Mouse (Mus musculus) heart, postnatal 14 days (tissue): Measurements from ENCODE around the gene Scarf1. TPM values are rescaled to one million over a fixed set of nuclear protein-coding genes. Genes with fewer than 3 reads are reported as not detected.

Source experiments
- DNase-seq, 2 experiments: peaks; one replicate each; pipeline ENCODE4 v3.0.0; 2021 to 2022
- intact Hi-C: fragments of 180-260 bp; cut with DNase I; formaldehyde crosslinking; loops from one replicate; pipeline ENCODE4 v1.15.1; 2025
- long read RNA-seq, 2 experiments: library from polyadenylated mRNA; stranded (forward); transcript quantifications; one replicate each; pipeline ENCODE4 v2.0.0; 2021
- total RNA-seq, 2 experiments: library from RNA; stranded (reverse); gene quantifications; 2 replicates each; pipeline ENCODE4 v1.2.3; 2021

Gene Scarf1
- total RNA-seq = 10 to 100 TPM; 15.7 to 16.5 TPM
- long read RNA-seq, experiment 1, transcript Scarf1-201 (11 exons, 2,887 nt) = major isoform, 7 of 20 reads
- long read RNA-seq, experiment 1, partial matches to known transcripts = 9 of 20 reads
- long read RNA-seq, experiment 1, other reads (novel, unspliced or antisense) = 4 of 20 reads
- long read RNA-seq, experiment 2, transcript Scarf1-201 (11 exons, 2,887 nt) = major isoform, 11 of 25 reads
- long read RNA-seq, experiment 2, partial matches to known transcripts = 13 of 25 reads
- long read RNA-seq, experiment 2, other reads (novel, unspliced or antisense) = 0 of 25 reads

DNA sequence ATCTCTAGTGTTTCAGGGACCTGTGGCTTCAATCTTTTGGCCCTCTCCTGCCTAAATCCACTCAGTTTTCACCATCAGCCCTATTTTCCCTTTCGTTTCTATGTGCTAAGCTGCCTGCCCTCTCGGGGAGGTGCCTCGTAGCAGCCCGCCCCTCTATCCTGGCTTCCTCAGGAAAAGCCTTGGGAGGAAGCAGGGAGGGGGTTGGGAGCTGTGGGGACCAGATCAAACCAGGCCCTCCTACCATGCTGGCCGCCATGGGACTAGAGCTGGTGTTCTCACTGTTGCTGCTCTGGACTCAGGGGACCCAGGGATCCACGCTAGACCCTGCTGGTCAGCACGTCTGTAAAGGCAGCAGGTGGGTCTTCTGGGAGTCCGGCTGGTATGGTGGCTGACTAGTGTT lies at the start of gene Scarf1:
TSS of gene Scarf1 (plus strand) at position 205 of the 400 bp plus-strand sequence.
- intact Hi-C loops = no loop called here
- DNase-seq = peak; percentile 68 to 71

DNA sequence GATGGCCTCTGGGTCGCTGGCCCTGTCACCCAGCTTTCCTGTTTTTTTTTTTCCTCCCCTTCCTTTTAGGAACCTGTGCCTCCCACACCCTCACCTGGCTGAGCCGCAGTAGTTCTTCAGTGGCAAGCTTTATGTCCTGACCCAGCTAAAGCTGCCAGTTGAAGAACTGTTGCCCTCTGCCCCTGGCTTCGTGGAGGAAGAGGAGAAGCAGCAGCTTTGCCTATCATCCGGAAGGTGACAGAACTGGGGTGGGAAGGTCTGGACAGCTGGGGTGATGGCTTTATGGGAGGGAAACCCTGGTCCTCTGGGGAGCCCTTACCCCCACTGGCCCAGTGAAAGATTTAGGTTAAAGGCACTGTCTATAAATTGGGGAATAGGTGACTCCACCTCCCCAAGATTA lies 49.7 kb upstream of the Scarf1 start:
- intact Hi-C loops = no loop called here
- no peak for DNase-seq

- no peak for DNase-seq
- intact Hi-C loops = no loop called here
These were observed 48.9 kb upstream of the Scarf1 start for GRCm38 (mm10) chr11:75464417-75464816.

DNA sequence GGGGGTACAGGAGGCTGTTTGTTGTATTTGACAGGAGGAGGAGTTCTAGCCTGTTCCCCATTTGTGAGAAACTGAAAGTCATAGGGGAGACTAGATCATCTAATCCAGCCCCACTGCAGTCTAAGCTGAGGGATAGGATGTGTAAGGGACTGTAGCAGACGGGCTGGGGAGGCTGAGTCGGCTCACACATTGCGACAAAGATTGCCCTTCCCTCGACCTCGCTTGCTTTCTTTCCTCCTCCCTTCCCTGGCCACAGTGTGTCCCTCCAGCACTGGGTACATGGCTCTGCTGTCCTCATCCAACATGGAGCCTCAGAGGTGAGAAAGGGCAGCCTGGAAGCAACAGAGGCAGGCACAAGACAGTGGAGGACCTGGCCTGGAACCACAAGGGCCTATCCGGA lies 48.3 kb upstream of the Scarf1 start:
- intact Hi-C loops = no loop called here
- DNase-seq = no peak

DNA sequence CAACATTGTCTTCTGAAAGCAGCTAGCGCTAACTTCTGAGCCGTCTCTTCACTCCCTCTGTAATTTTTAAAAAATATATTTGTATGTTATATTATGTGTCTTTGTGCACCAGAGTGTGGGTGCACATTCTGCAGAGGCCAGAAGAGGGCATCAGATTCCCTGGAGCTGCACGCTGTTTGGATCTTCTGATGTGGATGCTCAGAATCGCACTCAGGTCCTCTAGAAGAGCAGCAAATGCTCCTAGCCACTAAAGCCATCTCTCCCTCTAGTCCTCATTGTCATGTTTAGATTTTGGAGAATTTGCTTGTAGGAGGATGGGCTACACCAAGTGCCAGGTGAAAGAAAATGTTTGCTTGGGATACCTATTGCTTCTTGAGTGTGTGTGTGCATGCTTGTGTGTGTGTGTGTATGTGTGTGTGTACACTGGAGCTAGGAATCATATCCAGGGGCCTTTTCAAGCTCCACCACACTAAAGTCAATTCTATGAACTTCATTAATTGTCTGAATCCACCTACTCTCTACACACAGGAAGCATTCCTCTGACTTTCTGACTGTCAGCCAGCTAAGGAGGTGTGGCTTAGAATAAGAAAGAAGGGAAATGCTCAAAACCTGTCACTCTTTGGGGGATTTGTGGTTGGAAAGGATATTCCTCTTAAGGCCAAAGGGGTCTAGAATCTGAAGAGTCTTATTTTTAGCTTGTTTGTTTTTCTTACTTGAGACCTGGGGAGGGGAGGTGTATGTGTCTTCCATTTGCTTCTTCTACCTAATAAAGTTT lies 46.4 kb upstream of the Scarf1 start:
- DNase-seq = no peak

DNA sequence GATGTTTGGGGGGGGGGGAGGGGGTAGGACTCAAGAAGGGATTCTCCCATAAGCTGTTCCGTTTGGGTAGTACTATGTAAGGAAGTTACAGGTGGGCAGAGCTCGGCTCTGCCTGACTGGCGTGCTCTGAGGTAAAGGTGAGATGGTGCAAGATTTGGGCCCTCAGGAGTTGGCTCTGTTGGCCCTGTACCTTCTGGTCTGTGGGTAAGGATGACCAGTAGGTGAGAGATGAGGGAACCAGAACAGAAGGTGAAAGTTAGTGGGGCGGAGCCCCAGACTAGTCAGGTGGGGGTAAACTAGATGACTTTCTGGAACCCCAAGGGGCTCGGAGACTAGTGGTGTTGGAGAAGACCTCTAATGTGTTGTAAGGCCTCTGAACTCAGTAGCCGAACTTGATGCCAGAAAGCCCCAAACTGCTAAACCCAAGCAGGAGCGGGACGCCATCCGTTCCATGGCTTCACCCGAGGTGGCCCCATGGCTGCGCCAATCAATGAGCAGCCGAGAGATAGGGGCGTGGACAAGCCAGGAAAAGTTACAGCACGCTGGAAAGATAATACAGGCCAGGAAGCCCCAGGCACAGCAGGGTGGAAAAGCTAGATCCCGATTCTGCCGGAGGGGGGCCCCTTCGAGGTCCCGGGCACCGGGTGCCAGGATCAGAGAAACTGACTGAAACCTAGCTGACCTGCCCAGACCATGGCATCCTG lies 45.7 kb upstream of the Scarf1 start:
- intact Hi-C loops = loop anchor here (2.0 kb wide), 2 partner anchors 19 to 41 kb away; partner anchors contain the start of gene Prpf8
- peak; percentile 70 to 82 for DNase-seq

More for the DNA sequence above, 46.4 kb upstream of the Scarf1 start:
- intact Hi-C loops = no loop called here

- DNase-seq = no peak
- intact Hi-C loops = loop anchor here (2.0 kb wide), 2 partner anchors 18 to 40 kb away; partner anchors contain the start of gene Prpf8
These were observed 44.9 kb upstream of the Scarf1 start for GRCm38 (mm10) chr11:75468410-75468809.

DNA sequence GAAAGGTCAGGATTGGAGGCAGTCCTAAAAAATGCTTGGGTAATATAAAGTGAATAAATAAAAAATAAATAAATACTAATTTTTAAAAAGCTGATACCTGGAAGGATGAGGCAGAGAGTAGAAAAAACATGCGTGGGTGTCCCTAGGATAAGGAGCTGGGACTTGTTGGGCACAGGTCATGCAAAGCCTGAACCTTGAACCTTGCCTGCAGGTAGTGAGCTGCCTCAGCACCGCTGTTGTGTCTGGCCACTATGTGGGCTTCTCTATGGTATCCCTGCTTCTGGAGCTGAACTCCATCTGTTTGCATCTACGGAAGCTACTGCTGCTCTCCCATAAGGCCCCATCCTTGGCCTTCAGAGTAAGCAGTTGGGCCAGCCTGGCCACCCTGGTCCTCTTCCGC lies 44.1 kb upstream of the Scarf1 start:
- no peak for DNase-seq
- intact Hi-C loops = loop anchor here (2.0 kb wide), 2 partner anchors 18 to 40 kb away; partner anchors contain the start of gene Prpf8

GRCm38 (mm10) chr11:75470675-75471074 lies 42.7 kb upstream of the Scarf1 start:
- no peak for DNase-seq
- intact Hi-C loops = no loop called here

GRCm38 (mm10) chr11:75472469-75473081 lies 40.8 kb upstream of the Scarf1 start:
- intact Hi-C loops = no loop called here
- DNase-seq = no peak

- no peak for DNase-seq
- intact Hi-C loops = no loop called here
These were observed 40.0 kb upstream of the Scarf1 start for GRCm38 (mm10) chr11:75473376-75473775.

GRCm38 (mm10) chr11:75486192-75486591 lies 27.1 kb upstream of the Scarf1 start:
- DNase-seq = no peak
- intact Hi-C loops = loop anchor here (2.0 to 10.0 kb wide), 3 partner anchors 17 to 301 kb away; partner anchors contain the start of gene Wdr81

- intact Hi-C loops = loop anchor here (2.0 to 10.0 kb wide), 3 partner anchors 18 to 302 kb away; partner anchors contain the start of gene Wdr81
- peak; percentile 95 to 97 for DNase-seq
These were observed 26.6 kb upstream of the Scarf1 start, which contains the start of gene Prpf8 for GRCm38 (mm10) chr11:75486601-75487285. Gene Prpf8, plus strand, starts transcription at chr11:75486816.

DNA sequence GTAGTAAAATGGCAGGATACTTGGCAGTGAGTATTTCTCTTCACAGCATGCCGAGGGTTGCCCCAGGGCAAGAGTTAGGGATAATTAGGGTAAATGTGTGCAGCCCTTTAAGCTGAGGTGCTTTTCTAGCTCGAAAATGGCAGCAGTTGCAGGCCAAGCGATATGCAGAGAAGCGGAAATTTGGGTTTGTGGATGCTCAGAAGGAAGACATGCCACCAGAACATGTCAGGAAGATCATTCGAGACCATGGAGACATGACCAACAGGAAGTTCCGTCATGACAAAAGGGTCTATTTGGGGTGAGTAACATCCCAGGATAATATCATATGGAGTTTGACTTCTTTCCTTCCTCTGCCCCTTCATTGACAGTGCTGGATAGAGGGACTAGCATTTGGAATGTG lies 25.8 kb upstream of the Scarf1 start:
- no peak for DNase-seq
- intact Hi-C loops = loop anchor here (2.0 to 10.0 kb wide), 3 partner anchors 19 to 303 kb away; partner anchors contain the start of gene Wdr81

DNA sequence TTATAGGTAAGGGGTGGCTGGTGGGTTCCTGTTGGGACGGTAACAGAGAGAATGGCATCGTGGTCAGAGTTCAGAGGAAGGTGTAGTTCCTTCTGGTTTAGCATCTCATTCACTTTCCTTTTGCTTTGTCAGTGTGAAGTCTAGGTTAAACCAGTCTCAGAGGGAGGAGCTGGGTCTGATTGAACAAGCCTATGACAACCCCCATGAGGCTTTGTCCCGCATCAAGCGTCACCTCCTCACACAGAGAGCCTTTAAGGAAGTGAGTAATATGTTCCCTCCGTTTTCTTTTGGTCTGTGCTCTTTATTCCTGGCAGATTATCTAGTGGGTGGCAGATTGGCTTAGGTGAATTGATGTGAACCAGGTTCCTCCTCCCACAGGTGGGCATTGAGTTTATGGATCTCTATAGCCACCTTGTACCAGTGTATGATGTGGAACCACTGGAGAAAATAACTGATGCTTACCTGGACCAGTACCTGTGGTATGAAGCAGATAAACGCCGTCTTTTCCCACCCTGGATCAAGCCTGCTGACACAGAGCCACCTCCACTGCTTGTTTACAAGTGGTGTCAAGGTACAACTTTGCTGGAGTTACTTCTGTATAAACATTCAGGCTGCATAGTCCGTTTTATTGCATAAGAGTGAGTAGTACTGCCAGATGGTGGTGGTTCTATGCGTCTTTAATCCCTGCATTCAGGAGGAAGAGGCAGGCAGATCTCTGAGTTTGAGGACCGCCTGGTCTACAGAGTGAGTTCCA lies 18.9 kb upstream of the Scarf1 start:
- DNase-seq = no peak
- intact Hi-C loops = no loop called here

DNA sequence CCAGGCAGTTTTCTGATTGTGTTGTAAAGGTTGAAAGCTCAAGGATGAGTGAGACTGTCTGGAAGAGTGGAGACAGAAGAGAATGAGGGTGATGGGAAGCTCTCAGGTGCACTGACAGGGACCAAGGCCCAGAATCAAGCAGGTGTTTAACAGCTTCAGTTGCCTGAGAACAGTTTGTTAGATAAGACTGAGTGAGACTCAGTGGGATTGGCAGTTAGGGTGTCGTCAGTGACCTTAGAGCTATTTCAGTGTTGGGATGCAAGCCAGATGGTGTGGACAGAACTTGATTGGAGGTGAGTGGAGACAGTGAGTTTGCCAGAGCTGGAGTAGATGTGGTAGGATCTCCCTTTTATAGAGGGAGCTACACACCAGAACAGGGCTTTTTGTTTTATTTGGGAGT lies 15.2 kb upstream of the Scarf1 start:
- DNase-seq = peak in 1 of 2 experiments; percentile 49
- intact Hi-C loops = no loop called here

- no peak for DNase-seq
- intact Hi-C loops = loop anchor here (2.0 kb wide), 1 partner anchor 39 kb away; no protein-coding TSS in a partner anchor
These were observed 5.2 kb upstream of the Scarf1 start for GRCm38 (mm10) chr11:75508162-75508561.

DNA sequence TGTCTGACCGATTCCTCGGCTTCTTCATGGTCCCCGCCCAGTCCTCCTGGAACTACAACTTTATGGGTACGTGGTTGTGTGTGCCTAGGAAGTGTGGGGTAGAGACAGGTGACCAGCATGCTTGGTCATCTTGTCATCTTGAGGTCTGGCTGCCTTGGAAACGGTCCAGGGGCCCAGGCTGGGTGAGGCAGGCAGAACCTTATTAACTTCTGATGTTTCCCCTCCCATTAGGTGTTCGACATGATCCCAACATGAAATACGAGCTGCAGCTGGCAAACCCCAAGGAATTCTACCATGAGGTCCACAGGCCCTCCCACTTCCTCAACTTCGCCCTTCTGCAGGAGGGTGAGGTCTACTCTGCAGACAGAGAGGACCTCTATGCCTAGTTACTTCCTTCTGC lies 4.4 kb upstream of the Scarf1 start:
- intact Hi-C loops = loop anchor here (2.0 kb wide), 1 partner anchor 40 kb away; no protein-coding TSS in a partner anchor
- peak in 1 of 2 experiments; percentile 18 for DNase-seq
